Mouse (Mus musculus): ENCODE results near the gene Elob. TPM values are rescaled to one million over a fixed set of nuclear protein-coding genes. Genes with fewer than 3 reads are reported as not detected.

Elob gene
- polyA plus RNA-seq (2017; shearing (Covaris generic)) = 672 TPM

DNA sequence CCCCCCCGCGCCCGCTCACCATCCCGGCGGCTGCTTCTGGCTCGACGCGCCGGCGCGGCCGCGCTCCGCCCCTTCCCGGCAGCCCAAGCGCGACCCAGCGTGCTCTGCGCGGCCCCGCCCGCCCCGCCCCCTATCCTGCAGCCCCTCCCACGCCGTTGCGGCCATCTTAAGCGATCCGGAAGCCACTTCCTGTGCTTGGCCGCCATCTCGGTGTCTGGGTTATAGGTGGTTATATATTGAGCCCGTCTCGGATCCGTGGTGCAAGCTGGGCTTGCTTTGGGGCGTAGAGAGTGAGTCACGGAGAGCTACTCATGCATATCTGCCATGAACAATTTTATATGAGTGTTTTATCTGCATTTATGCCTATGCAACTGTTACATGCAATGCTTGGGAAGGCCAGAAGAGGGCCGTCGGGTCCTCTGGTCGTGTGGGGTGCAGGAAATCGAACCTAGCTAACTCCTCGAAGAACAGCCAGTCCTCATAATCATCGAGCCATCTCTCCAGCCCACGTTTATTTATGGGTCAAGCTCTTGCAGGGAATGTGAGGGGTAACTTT is at the start of gene Elob:
Gene Elob (minus strand): TSS at position 73 of the 556 bp plus-strand sequence.

DNA sequence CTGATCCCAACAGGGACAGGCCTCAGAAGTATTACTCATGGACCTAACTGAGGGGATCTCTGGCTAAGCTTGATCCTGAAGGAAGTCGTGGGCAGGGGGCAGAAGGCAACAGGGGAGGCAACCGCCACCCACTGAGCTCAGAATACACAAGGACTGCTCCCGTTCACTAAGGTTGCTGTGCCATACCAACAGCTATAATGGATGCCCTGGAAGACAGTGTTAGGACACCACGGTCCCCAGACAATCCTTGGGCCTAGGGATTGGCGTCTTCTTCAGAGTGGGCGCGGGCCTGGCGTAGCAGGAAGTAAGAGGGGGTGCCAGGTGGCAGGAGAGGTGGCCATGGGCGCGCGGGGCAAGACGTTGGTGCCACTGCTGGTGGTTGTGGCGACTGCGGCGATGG is 38.8 kb upstream of the Elob start, which contains the start of gene Prss21:
Gene Prss21 (plus strand): TSS at position 301 of the 400 bp plus-strand sequence.

DNA sequence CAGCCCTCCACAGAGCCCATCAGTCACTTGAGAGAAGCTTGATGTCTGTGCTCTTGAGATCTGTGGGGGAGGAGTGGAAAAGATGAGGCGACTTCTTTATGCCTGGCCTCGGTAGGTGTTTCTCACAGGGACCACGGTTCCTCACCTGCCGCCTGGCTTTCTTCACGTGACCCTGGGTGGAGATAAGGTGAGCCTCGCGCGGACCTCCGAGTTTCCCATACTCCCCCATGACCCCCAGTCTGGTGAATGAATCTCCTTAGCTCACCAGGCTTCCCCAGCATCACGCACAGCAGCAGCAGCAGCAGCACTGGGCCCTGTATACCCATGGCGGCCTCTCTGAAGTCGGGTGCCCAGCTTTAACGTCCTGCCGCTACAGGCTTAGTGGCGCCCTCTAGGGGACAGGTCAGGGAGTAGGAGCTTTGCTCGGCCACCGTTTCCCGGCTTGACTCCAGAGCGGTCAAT is 14.9 kb upstream of the Elob start, which contains the start of the genes Prss32 and Prss41:
Gene Prss32 (plus strand): TSS at position 44 of the 462 bp plus-strand sequence.
Gene Prss41 (minus strand): TSS at position 361 of the 462 bp plus-strand sequence.

GRCm38 (mm10) chr17:23836006-23836575 is 7.2 kb upstream of the Elob start, which contains the start of gene Prss33:
Gene Prss33, minus strand, starts transcription at chr17:23836056.

GRCm38 (mm10) chr17:23790269-23791078 is 38.5 kb downstream of the Elob start, which contains the start of gene Srrm2:
Gene Srrm2, plus strand, starts transcription at chr17:23790532.

GRCm38 (mm10) chr17:23785561-23786471 is 43.1 kb downstream of the Elob start, which contains the start of gene Flywch2:
Gene Flywch2, minus strand, starts transcription at chr17:23786081.

Other genes starting within 250 kb of the Elob start
- gene Zfp13, start 229.6 kb downstream of the Elob start, polyA plus RNA-seq (2017; shearing (Covaris generic)) = not detected
- 2.0 TPM for gene Zscan10, start 228.3 kb downstream of the Elob start, polyA plus RNA-seq (2017; shearing (Covaris generic))
- gene Mmp25, start 183.9 kb downstream of the Elob start, polyA plus RNA-seq (2017; shearing (Covaris generic)) = 0.77 TPM
- gene Bicdl2, start 168.6 kb downstream of the Elob start, polyA plus RNA-seq (2017; shearing (Covaris generic)) = not detected
- 68.4 TPM for gene Hcfc1r1, start 155.5 kb downstream of the Elob start, polyA plus RNA-seq (2017; shearing (Covaris generic))
- gene Thoc6, start 155.3 kb downstream of the Elob start, polyA plus RNA-seq (2017; shearing (Covaris generic)) = 33.8 TPM
- 9.2 TPM for gene Tnfrsf12a, start 151.7 kb downstream of the Elob start, polyA plus RNA-seq (2017; shearing (Covaris generic))
- gene Cldn6, start 149.9 kb downstream of the Elob start, polyA plus RNA-seq (2017; shearing (Covaris generic)) = not detected
- gene Cldn9, start 145.1 kb downstream of the Elob start, polyA plus RNA-seq (2017; shearing (Covaris generic)) = not detected
- gene 1520401A03Rik, start 106.4 kb downstream of the Elob start, polyA plus RNA-seq (2017; shearing (Covaris generic)) = not detected
- 28.6 TPM for gene Pkmyt1, start 102.8 kb downstream of the Elob start, polyA plus RNA-seq (2017; shearing (Covaris generic))
- 10.4 TPM for gene Paqr4, start 88.3 kb downstream of the Elob start, polyA plus RNA-seq (2017; shearing (Covaris generic))
- gene Kremen2, start 83.3 kb downstream of the Elob start, polyA plus RNA-seq (2017; shearing (Covaris generic)) = 6.0 TPM
- 34.0 TPM for gene Flywch1, start 57.5 kb downstream of the Elob start, polyA plus RNA-seq (2017; shearing (Covaris generic))
- gene Flywch2, start 43.1 kb downstream of the Elob start, polyA plus RNA-seq (2017; shearing (Covaris generic)) = 4.5 TPM
- gene Srrm2, start 38.6 kb downstream of the Elob start, polyA plus RNA-seq (2017; shearing (Covaris generic)) = 568 TPM
- gene Prss33, start 6.9 kb upstream of the Elob start, polyA plus RNA-seq (2017; shearing (Covaris generic)) = 0.39 TPM
- gene Prss32, start 14.7 kb upstream of the Elob start, polyA plus RNA-seq (2017; shearing (Covaris generic)) = not detected
- gene Prss41, start 15.0 kb upstream of the Elob start, polyA plus RNA-seq (2017; shearing (Covaris generic)) = 6.6 TPM
- gene Prss21, start 38.9 kb upstream of the Elob start, polyA plus RNA-seq (2017; shearing (Covaris generic)) = not detected
- not detected for gene Dcpp1, start 51.7 kb upstream of the Elob start, polyA plus RNA-seq (2017; shearing (Covaris generic))
- not detected for gene Dcpp2, start 51.7 kb upstream of the Elob start, polyA plus RNA-seq (2017; shearing (Covaris generic))
- gene Dcpp3, start 88.3 kb upstream of the Elob start, polyA plus RNA-seq (2017; shearing (Covaris generic)) = not detected
- gene Sbp, start 112.5 kb upstream of the Elob start, polyA plus RNA-seq (2017; shearing (Covaris generic)) = not detected
- not detected for gene Sbpl, start 126.1 kb upstream of the Elob start, polyA plus RNA-seq (2017; shearing (Covaris generic))
- 0.26 TPM for gene Prss30, start 151.4 kb upstream of the Elob start, polyA plus RNA-seq (2017; shearing (Covaris generic))
- gene Prss22, start 169.0 kb upstream of the Elob start, polyA plus RNA-seq (2017; shearing (Covaris generic)) = not detected
- 0.55 TPM for gene Prss27, start 209.0 kb upstream of the Elob start, polyA plus RNA-seq (2017; shearing (Covaris generic))
- 12.9 TPM for gene Kctd5, start 244.3 kb upstream of the Elob start, polyA plus RNA-seq (2017; shearing (Covaris generic))